Mouse (Mus musculus) erythroblast, embryonic 14.5 days (primary cell): ENCODE results near the gene Cbfa2t3.

Experiments used
- GATA1 ChIP-seq: IDR thresholded peaks from 2 replicates; pipeline ENCODE4 v1.6.1; 2012; ENCODE audit warnings: low read length, inconsistent platforms, mixed read lengths
- TAL1 ChIP-seq: IDR thresholded peaks from 3 replicates; pipeline ENCODE4 v1.6.1; 2012; ENCODE audit warnings: low read length, inconsistent platforms, mixed read lengths

- TF ChIP-seq TAL1 (no peak), GATA1 (no peak)
Measured at GRCm38 (mm10) chr8:122622727-122623126, 76.2 kb downstream of the Cbfa2t3 start, which contains the start of gene Pabpn1l.
